Mouse (Mus musculus): ENCODE data around the gene Olfr1324. TPM values are rescaled to one million over a fixed set of nuclear protein-coding genes. Genes with fewer than 3 reads are reported as not detected.
"Not testable (repeated sequence)": the region's sequence is repeated elsewhere in the genome, so short reads cannot be mapped to it uniquely, and the experiment has no call there.

Olfr1324 gene
- polyA plus RNA-seq (2016; fragmentation: Nextera tagmentation; extraction: Ambion mirVana) = not detected in 2 replicates

GRCm38 (mm10) chrX:50428398-50428797 lies at the start of gene Olfr1324:
Gene Olfr1324, minus strand, starts transcription at chrX:50428498.
- Histone ChIP-seq H3K27me3 (replicated peaks) (no peaks in the 10 kb centered on the region), H3K4me2 (no peak within 1 kb of the TSS), H3K9ac (no peak within 1 kb of the TSS), H3K4me1 (replicated peaks) (no peaks in the 10 kb centered on the region), H3K9me3 (replicated peaks) (no peaks in the 10 kb centered on the region), H3K4me3 (no peak within 1 kb of the TSS), H3K36me3 (no peaks in the 10 kb centered on the region), H3K27ac (ENCODE audit: poor library complexity, severe bottlenecking) (no peak within 1 kb of the TSS)
- WGBS = 79% methylated on average over 1 of the region's 1 CpGs
- no peak for ATAC-seq (ENCODE audit: insufficient number of reproducible peaks, low FRiP score)

GRCm38 (mm10) chrX:50470341-50470740 lies 42.0 kb upstream of the Olfr1324 start:
- not testable (repeated sequence) for H3K9me3 ChIP-seq (replicated peaks); H3K27ac ChIP-seq (ENCODE audit: poor library complexity, severe bottlenecking)
- 71% methylated on average over 6 of the region's 6 CpGs for WGBS

GRCm38 (mm10) chrX:50456136-50456535 lies 27.8 kb upstream of the Olfr1324 start:
- H3K9ac ChIP-seq = no peak overlapping the region
- H3K4me3 ChIP-seq = no peak overlapping the region
- no peak overlapping the region for H3K4me2 ChIP-seq
- no peak for ATAC-seq (ENCODE audit: insufficient number of reproducible peaks, low FRiP score)
- H3K36me3 ChIP-seq = no peaks in the 10 kb centered on the region
- whole genome bisulfite sequencing = 38% methylated on average over 1 of the region's 1 CpGs
- no peaks in the 10 kb centered on the region for H3K9me3 ChIP-seq (replicated peaks)
- no peaks in the 10 kb centered on the region for H3K4me1 ChIP-seq (replicated peaks)
- H3K27me3 ChIP-seq (replicated peaks) = no peaks in the 10 kb centered on the region
- no peak overlapping the region for H3K27ac ChIP-seq (ENCODE audit: poor library complexity, severe bottlenecking)

More at GRCm38 (mm10) chrX:50470341-50470740, 42.0 kb upstream of the Olfr1324 start:
- not testable (repeated sequence) for H3K4me2 ChIP-seq; H3K36me3 ChIP-seq; H3K4me1 ChIP-seq (replicated peaks); H3K27me3 ChIP-seq (replicated peaks); H3K4me3 ChIP-seq; H3K9ac ChIP-seq; ATAC-seq (ENCODE audit: insufficient number of reproducible peaks, low FRiP score)

GRCm38 (mm10) chrX:50443352-50443751 lies 15.1 kb upstream of the Olfr1324 start:
- no peaks in the 10 kb centered on the region for H3K36me3 ChIP-seq
- H3K27me3 ChIP-seq (replicated peaks) = no peaks in the 10 kb centered on the region
- no peak overlapping the region for H3K9ac ChIP-seq
- WGBS = 76% methylated on average over 1 of the region's 1 CpGs
- H3K9me3 ChIP-seq (replicated peaks) = no peaks in the 10 kb centered on the region
- H3K4me1 ChIP-seq (replicated peaks) = no peaks in the 10 kb centered on the region
- H3K4me3 ChIP-seq = no peak overlapping the region
- H3K4me2 ChIP-seq = no peak overlapping the region
- ATAC-seq (ENCODE audit: insufficient number of reproducible peaks, low FRiP score) = no peak
- no peak overlapping the region for H3K27ac ChIP-seq (ENCODE audit: poor library complexity, severe bottlenecking)

GRCm38 (mm10) chrX:50442696-50443095 lies 14.4 kb upstream of the Olfr1324 start:
- no peak for ATAC-seq (ENCODE audit: insufficient number of reproducible peaks, low FRiP score)
- Histone ChIP-seq H3K4me2 (no peak overlapping the region), H3K36me3 (no peaks in the 10 kb centered on the region), H3K4me3 (no peak overlapping the region), H3K9ac (no peak overlapping the region), H3K27ac (ENCODE audit: poor library complexity, severe bottlenecking) (no peak overlapping the region), H3K9me3 (replicated peaks) (no peaks in the 10 kb centered on the region), H3K4me1 (replicated peaks) (no peaks in the 10 kb centered on the region), H3K27me3 (replicated peaks) (no peaks in the 10 kb centered on the region)
- 95% methylated on average over 1 of the region's 1 CpGs for WGBS

GRCm38 (mm10) chrX:50432499-50432898 lies 4.2 kb upstream of the Olfr1324 start:
- Histone ChIP-seq H3K4me1 (replicated peaks) (no peaks in the 10 kb centered on the region), H3K9me3 (replicated peaks) (no peaks in the 10 kb centered on the region), H3K27me3 (replicated peaks) (no peaks in the 10 kb centered on the region), H3K36me3 (no peaks in the 10 kb centered on the region), H3K9ac (no peak overlapping the region), H3K4me3 (no peak overlapping the region), H3K27ac (ENCODE audit: poor library complexity, severe bottlenecking) (no peak overlapping the region), H3K4me2 (no peak overlapping the region)
- 75% methylated on average over 2 of the region's 2 CpGs for WGBS
- no peak for ATAC-seq (ENCODE audit: insufficient number of reproducible peaks, low FRiP score)

- Histone ChIP-seq H3K9me3 (replicated peaks) (no peaks in the 10 kb centered on the region), H3K4me1 (replicated peaks) (no peaks in the 10 kb centered on the region), H3K4me3 (no peak overlapping the region), H3K27ac (ENCODE audit: poor library complexity, severe bottlenecking) (no peak overlapping the region), H3K27me3 (replicated peaks) (no peaks in the 10 kb centered on the region), H3K9ac (no peak overlapping the region), H3K36me3 (no peaks in the 10 kb centered on the region), H3K4me2 (no peak overlapping the region)
- no peak for ATAC-seq (ENCODE audit: insufficient number of reproducible peaks, low FRiP score)
- 49% methylated on average over 2 of the region's 2 CpGs for WGBS
Measured at GRCm38 (mm10) chrX:50427712-50428328, 478 bp downstream of the Olfr1324 start.

GRCm38 (mm10) chrX:50425899-50426436 lies 2.3 kb downstream of the Olfr1324 start:
- H3K27me3 ChIP-seq (replicated peaks) = no peaks in the 10 kb centered on the region
- WGBS = 72% methylated on average over 3 of the region's 3 CpGs
- H3K36me3 ChIP-seq = no peaks in the 10 kb centered on the region
- no peak overlapping the region for H3K27ac ChIP-seq (ENCODE audit: poor library complexity, severe bottlenecking)
- no peak overlapping the region for H3K4me3 ChIP-seq
- H3K9ac ChIP-seq = no peak overlapping the region
- H3K4me2 ChIP-seq = no peak overlapping the region
- no peak for ATAC-seq (ENCODE audit: insufficient number of reproducible peaks, low FRiP score)
- H3K9me3 ChIP-seq (replicated peaks) = no peaks in the 10 kb centered on the region
- no peaks in the 10 kb centered on the region for H3K4me1 ChIP-seq (replicated peaks)

GRCm38 (mm10) chrX:50410361-50410760 lies 17.9 kb downstream of the Olfr1324 start:
- not testable (repeated sequence) for H3K27me3 ChIP-seq (replicated peaks); H3K4me2 ChIP-seq; ATAC-seq (ENCODE audit: insufficient number of reproducible peaks, low FRiP score); H3K9ac ChIP-seq; H3K36me3 ChIP-seq; H3K4me1 ChIP-seq (replicated peaks); H3K4me3 ChIP-seq; H3K9me3 ChIP-seq (replicated peaks); H3K27ac ChIP-seq (ENCODE audit: poor library complexity, severe bottlenecking)
- whole genome bisulfite sequencing = 82% methylated on average over 8 of the region's 8 CpGs

- not testable (repeated sequence) for H3K4me3 ChIP-seq; H3K4me1 ChIP-seq (replicated peaks); H3K27me3 ChIP-seq (replicated peaks); H3K27ac ChIP-seq (ENCODE audit: poor library complexity, severe bottlenecking); H3K4me2 ChIP-seq; H3K9ac ChIP-seq; H3K36me3 ChIP-seq; H3K9me3 ChIP-seq (replicated peaks); ATAC-seq (ENCODE audit: insufficient number of reproducible peaks, low FRiP score)
- WGBS = 73% methylated on average over 4 of the region's 4 CpGs
Measured at GRCm38 (mm10) chrX:50390616-50391015, 37.7 kb downstream of the Olfr1324 start.

- 74% methylated on average over 1 of the region's 1 CpGs for WGBS
- no peak overlapping the region for H3K4me3 ChIP-seq
- no peaks in the 10 kb centered on the region for H3K36me3 ChIP-seq
- no peak for ATAC-seq (ENCODE audit: insufficient number of reproducible peaks, low FRiP score)
- H3K9ac ChIP-seq = no peak overlapping the region
- H3K4me2 ChIP-seq = no peak overlapping the region
- peaks cover 29% of the 10 kb centered on the region for H3K9me3 ChIP-seq (replicated peaks)
- H3K4me1 ChIP-seq (replicated peaks) = no peaks in the 10 kb centered on the region
- H3K27me3 ChIP-seq (replicated peaks) = no peaks in the 10 kb centered on the region
- H3K27ac ChIP-seq (ENCODE audit: poor library complexity, severe bottlenecking) = no peak overlapping the region
Measured at GRCm38 (mm10) chrX:50374978-50375377, 53.3 kb downstream of the Olfr1324 start.

Measured in heart, embryonic 12.5 days (tissue).